Mouse (Mus musculus) thymus, adult 2 months (tissue): ENCODE data around the gene Drd3. TPM values are rescaled to one million over a fixed set of nuclear protein-coding genes. Genes with fewer than 3 reads are reported as not detected.

Source experiments
- DNase-seq: peaks from one replicate; pipeline ENCODE4 v3.0.0; 2021
- H3K27ac ChIP-seq: fragments of 200-500 bp; 2 replicates; pipeline ENCODE4 v1.5.1; 2012; ENCODE audit warnings: low read length, control low read depth; ENCODE audit not compliant: control insufficient read depth, insufficient read depth
- H3K27me3 ChIP-seq: fragments of 200-500 bp; 2 replicates; pipeline ENCODE4 v1.6.1; 2012; ENCODE audit warnings: mild to moderate bottlenecking, low read length, moderate library complexity, mixed read lengths; ENCODE audit not compliant: control insufficient read depth, insufficient read depth
- H3K36me3 ChIP-seq: fragments of 200-500 bp; 2 replicates; pipeline ENCODE4 v1.6.1; 2012; ENCODE audit warnings: mild to moderate bottlenecking, low read length, moderate library complexity; ENCODE audit not compliant: control insufficient read depth, insufficient read depth
- H3K4me1 ChIP-seq: fragments of 200-500 bp; replicated peaks from 2 replicates; pipeline ENCODE4 v1.6.1; 2012; ENCODE audit warnings: low read length; ENCODE audit not compliant: control insufficient read depth, insufficient read depth
- H3K4me3 ChIP-seq: fragments of 200-500 bp; 2 replicates; pipeline ENCODE4 v1.5.1; 2012; ENCODE audit warnings: mild to moderate bottlenecking, low read length, control low read depth, moderate library complexity; ENCODE audit not compliant: control insufficient read depth, insufficient read depth
- CTCF ChIP-seq: fragments of 200-500 bp; IDR thresholded peaks from 2 replicates; pipeline ENCODE4 v1.5.1; 2012; ENCODE audit warnings: mild to moderate bottlenecking, control low read depth, low read length, moderate library complexity, borderline replicate concordance; ENCODE audit not compliant: control insufficient read depth, poor library complexity, insufficient read depth; ENCODE audit errors: extremely low read depth
- POLR2A ChIP-seq: fragments of 200-500 bp; IDR thresholded peaks from 2 replicates; pipeline ENCODE4 v1.6.1; 2012; ENCODE audit warnings: mild to moderate bottlenecking, low read length, control low read depth, moderate library complexity; ENCODE audit not compliant: control insufficient read depth, poor library complexity, insufficient read depth; ENCODE audit errors: extremely low read depth
- WGBS: fragments of 180-500 bp; shearing (Covaris S2); methylation state at CpG from one replicate; pipeline ENCODE4 v1.1.7; 2018; 5-methylcytosine and 5-hydroxymethylcytosine counted together
- polyA plus RNA-seq: library from polyadenylated mRNA; depleted of rRNA; stranded (reverse); fragments of >200 nt; gene quantifications from 2 replicates; pipeline ENCODE4 v1.2.3, GENCODE M21; 2012; rRNA removed

The Drd3 gene
- polyA plus RNA-seq = not detected in 2 replicates

DNA sequence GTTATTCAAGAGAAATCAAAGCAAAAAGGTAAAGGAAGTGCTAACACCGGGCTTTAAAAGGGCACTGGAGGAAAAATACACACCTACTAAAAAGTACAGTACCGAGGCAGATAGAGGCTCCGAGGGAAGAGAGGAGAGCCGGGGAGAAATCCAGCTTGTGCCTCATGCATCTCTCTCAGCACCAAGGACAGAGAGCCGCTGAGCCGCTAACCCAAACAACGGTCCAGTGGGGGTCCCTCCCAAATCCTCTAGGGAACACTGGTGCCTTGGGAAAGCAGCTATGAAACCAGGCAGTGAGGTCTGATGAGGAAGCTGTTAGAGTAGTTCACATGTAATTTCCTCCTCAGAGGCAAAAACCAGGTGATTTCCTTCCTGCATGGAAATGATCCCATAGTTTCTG lies at the start of gene Drd3:
Gene Drd3 (plus strand): TSS at position 276 of the 400 bp plus-strand sequence.
- WGBS = 28% methylated on average over 7 of the region's 7 CpGs
- no peak for DNase-seq
- Histone ChIP-seq H3K27ac (no peak within 1 kb of the TSS), H3K27me3 (no peaks in the 10 kb centered on the region), H3K36me3 (no peaks in the 10 kb centered on the region), H3K4me3 (no peak within 1 kb of the TSS), H3K4me1 (no peaks in the 10 kb centered on the region)
- TF ChIP-seq POLR2A = no peak
- no peak for TF ChIP-seq CTCF

- H3K27ac ChIP-seq = peak overlapping the region; percentile 89
Observed at GRCm38 (mm10) chr16:43708335-43709061, 45.3 kb upstream of the Drd3 start.

GRCm38 (mm10) chr16:43709062-43709413 lies 44.8 kb upstream of the Drd3 start:
- peak; percentile 23 for DNase-seq
- Histone ChIP-seq H3K27me3 (no peaks in the 10 kb centered on the region), H3K36me3 (no peaks in the 10 kb centered on the region), H3K27ac (peak overlapping the region; percentile 89), H3K4me3 (no peak overlapping the region), H3K4me1 (peaks cover 17% of the 10 kb centered on the region)
- TF ChIP-seq POLR2A (no peak), CTCF (no peak)
- WGBS = 84% methylated on average over 15 of the region's 15 CpGs

More at GRCm38 (mm10) chr16:43708335-43709061, 45.3 kb upstream of the Drd3 start:
- Histone ChIP-seq H3K4me1 (peaks cover 17% of the 10 kb centered on the region), H3K4me3 (no peak overlapping the region), H3K36me3 (no peaks in the 10 kb centered on the region), H3K27me3 (no peaks in the 10 kb centered on the region)
- DNase-seq = peak; percentile 22
- WGBS = 65% methylated on average over 13 of the region's 13 CpGs
- TF ChIP-seq POLR2A (no peak), CTCF (no peak)

- Histone ChIP-seq H3K27ac (peak overlapping the region; percentile 96), H3K4me1 (peaks cover 17% of the 10 kb centered on the region), H3K27me3 (no peaks in the 10 kb centered on the region), H3K4me3 (peak overlapping the region; percentile 26; the same call in 1 of the 2 replicates), H3K36me3 (no peaks in the 10 kb centered on the region)
- TF ChIP-seq POLR2A (no peak), CTCF (no peak)
- 14% methylated on average over 9 of the region's 9 CpGs for WGBS
- DNase-seq = peak; percentile 37
Observed at GRCm38 (mm10) chr16:43709432-43710133, 44.2 kb upstream of the Drd3 start.

- Histone ChIP-seq H3K4me3 (no peak overlapping the region), H3K27me3 (no peaks in the 10 kb centered on the region), H3K4me1 (peaks cover 17% of the 10 kb centered on the region), H3K36me3 (no peaks in the 10 kb centered on the region), H3K27ac (peak overlapping the region; percentile 96)
- 19% methylated on average over 6 of the region's 6 CpGs for WGBS
- TF ChIP-seq CTCF (no peak), POLR2A (no peak)
- DNase-seq = no peak
Observed at GRCm38 (mm10) chr16:43710134-43710475, 43.7 kb upstream of the Drd3 start.

DNA sequence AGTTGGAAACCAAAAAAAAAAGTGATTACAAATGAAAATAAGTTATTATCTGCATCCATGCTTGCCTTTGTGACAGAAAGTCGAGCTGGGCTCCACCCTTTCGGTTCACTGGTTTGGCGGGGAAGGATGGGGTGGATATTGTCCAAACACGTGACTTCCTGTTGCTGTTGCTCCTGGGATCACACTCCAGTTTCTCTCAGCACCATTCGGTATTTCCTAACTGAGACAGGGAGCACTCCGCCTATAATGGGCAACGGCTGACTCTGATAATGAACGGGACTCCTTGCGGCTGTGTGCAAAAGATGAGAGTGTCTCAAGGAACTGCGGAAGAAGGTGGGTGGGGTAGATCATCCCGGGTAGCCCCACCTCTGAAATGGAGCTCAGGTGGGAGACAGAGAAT lies 43.2 kb upstream of the Drd3 start:
- Histone ChIP-seq H3K4me3 (no peak overlapping the region), H3K4me1 (peaks cover 17% of the 10 kb centered on the region), H3K27ac (peak overlapping the region; percentile 96; the same call in 1 of the 2 replicates), H3K27me3 (no peaks in the 10 kb centered on the region), H3K36me3 (no peaks in the 10 kb centered on the region)
- WGBS = 93% methylated on average over 11 of the region's 11 CpGs
- no peak for DNase-seq
- TF ChIP-seq POLR2A (no peak), CTCF (no peak)

GRCm38 (mm10) chr16:43711361-43711760 lies 42.5 kb upstream of the Drd3 start:
- 90% methylated on average over 7 of the region's 7 CpGs for WGBS
- no peak for DNase-seq
- H3K36me3 ChIP-seq = no peaks in the 10 kb centered on the region
- H3K4me1 ChIP-seq = peaks cover 17% of the 10 kb centered on the region
- no peak overlapping the region for H3K27ac ChIP-seq
- H3K27me3 ChIP-seq = no peaks in the 10 kb centered on the region
- no peak overlapping the region for H3K4me3 ChIP-seq
- no peak for TF ChIP-seq CTCF
- no peak for TF ChIP-seq POLR2A
